Mouse (Mus musculus) lung, postnatal 14 days (tissue): ENCODE results near the gene Gm7138.
"Not testable (repeated sequence)": the region's sequence is repeated elsewhere in the genome, so short reads cannot be mapped to it uniquely, and the experiment has no call there.

Source experiments
- DNase-seq: peaks from one replicate; pipeline ENCODE4 v3.0.0; 2021

Gene Gm7138

DNA sequence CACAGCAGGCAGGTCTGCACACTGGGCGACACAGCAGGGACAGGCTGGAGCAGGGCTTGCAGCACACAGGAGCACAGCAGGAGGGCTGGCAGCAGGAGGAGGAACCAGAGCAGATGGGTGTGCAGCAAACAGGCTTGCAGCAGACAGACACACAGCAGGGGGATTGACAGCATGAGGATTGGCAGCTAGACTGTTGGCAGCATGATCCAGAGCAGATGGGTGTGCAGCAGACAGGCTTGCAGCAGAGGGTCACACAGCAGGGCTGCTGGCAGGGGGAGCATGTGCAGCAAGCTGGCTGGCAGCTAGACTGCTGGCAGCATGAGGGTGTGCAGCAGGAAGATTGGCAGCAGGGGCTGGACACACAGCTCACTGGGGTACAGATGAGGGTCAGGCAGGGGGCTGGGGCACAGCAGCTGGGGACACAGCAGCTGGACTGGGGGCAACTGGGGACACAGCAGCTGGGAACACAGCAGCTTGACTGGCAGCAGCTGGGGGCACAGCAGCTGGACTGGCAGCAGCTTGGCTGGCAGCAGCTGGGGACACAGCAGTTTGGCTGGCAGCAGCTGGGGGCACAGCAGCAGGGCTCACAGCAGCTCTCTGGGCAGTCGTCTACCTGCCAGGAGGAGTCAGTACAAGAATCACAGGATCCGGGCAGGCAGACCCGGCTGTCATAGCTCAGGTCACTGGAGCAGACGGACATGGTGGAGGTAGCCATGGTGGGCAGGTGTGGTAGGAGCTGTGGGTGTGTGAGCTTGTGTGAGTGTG, 34.6 kb downstream of the Gm7138 start, which contains the start of gene Gm18596:
Gene Gm18596, minus strand, starts transcription at position 715 of the 765 bp plus-strand sequence.
- not testable (repeated sequence) for DNase-seq

DNA sequence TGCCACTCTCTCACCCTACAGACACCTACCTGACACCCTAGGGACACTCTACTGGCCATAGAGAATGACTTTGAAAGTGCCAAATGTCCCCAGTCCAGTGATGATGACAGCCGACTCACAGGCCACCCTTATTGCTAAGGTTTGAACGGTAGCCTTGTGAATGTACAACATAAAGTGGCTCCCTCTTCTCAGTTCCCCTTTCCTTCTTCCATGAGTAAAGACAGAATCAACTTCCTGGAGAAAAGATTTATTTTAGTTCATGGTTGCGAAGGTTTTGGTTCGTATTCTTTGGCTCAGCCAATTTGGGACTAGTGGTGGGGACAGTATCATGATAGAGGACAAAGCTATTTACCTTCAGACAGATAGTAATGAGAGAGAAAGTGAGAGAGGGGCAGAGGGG, 37.8 kb downstream of the Gm7138 start:
- no peak for DNase-seq

DNA sequence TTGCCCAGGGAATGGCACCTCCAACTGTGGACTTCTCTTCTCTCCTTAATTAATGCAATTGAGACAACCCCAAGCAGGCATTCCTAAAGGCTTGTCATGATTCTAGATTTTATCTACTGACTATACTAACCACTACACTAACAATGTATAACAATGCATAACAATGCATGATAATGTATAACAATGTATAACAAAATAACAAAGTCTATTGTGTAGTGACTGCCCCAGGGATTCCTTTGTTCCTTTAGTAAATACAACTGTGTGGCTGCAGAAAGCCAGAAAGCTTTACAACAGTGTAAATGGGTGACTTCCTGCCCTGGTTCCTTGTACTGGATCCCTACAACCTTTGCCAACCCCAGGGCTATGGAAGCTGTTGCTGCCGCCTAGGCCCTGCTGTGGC, 40.8 kb downstream of the Gm7138 start:
- DNase-seq, result no peak

DNA sequence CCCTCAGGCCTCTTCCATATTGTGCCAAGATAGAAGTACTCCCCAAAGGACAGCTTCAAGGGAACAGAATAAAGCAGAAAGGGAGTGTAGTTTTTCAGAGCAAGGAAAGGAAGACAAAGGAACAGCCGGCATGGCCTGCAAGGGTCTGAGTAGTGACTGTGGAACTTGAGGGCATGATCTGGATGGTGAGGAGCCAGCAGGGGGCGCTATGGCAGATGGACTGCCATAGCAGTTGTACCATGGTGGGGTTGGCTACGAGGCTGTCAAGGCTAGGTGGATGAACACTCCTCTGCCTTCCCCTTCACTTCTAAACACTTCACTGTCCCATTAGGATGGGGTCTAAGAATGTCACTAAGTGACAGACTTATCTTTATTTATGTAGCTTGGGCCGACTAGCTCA, 47.5 kb downstream of the Gm7138 start:
- peak; percentile 7 for DNase-seq

DNA sequence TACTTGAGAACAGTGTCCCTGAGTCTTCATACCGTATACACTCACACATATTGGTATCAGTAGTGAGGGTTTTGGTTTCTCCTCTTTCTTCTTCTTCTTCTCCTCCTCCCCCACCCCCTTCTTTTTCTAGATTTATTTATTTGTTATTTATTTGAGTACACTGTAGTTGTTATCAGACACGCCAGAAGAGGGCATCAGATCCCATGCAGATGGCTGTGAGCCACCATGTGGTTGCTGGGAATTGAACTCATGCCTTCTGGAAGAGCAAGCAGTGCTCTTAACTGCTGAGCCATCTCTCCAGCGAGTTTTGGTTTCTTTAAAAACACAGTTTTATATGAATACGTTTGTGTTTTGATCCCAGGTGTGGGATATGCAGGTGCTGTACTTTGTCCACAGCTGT, 48.5 kb downstream of the Gm7138 start:
- DNase-seq, result no peak
